Mouse (Mus musculus) limb, embryonic 12.5 days (tissue): ENCODE data around the gene Zfp329. TPM values are rescaled to one million over a fixed set of nuclear protein-coding genes. Genes with fewer than 3 reads are reported as not detected.

Source experiments
- ATAC-seq: fragments of 200-750 bp; cut with Nextera tagmentation; 2 replicates; pipeline ENCODE4 v1.8.0; 2017; ENCODE audit warnings: low read depth, moderate TSS enrichment; ENCODE audit not compliant: insufficient number of reproducible peaks, insufficient read depth, low FRiP score, low TSS enrichment
- H3K27ac ChIP-seq: fragments of 300-500 bp; sonication (generic); 2 replicates; pipeline ENCODE4 v1.5.1; 2016; ENCODE audit warnings: mild to moderate bottlenecking, moderate library complexity
- H3K27me3 ChIP-seq: fragments of 300-500 bp; sonication (generic); 2 replicates; pipeline ENCODE4 v1.6.1; 2016; ENCODE audit warnings: mild to moderate bottlenecking, moderate library complexity
- H3K36me3 ChIP-seq: fragments of 300-500 bp; sonication (generic); 2 replicates; pipeline ENCODE4 v1.6.1; 2016; ENCODE audit warnings: mild to moderate bottlenecking, moderate library complexity
- H3K4me1 ChIP-seq: fragments of 300-500 bp; sonication (generic); replicated peaks from 2 replicates; pipeline ENCODE4 v1.6.1; 2016
- H3K4me2 ChIP-seq: fragments of 300-500 bp; sonication (generic); 2 replicates; pipeline ENCODE4 v1.6.1; 2016; ENCODE audit warnings: mild to moderate bottlenecking, moderate library complexity
- H3K4me3 ChIP-seq: fragments of 300-500 bp; sonication (generic); replicated peaks from 2 replicates; pipeline ENCODE4 v1.5.1; 2016; ENCODE audit warnings: mild to moderate bottlenecking
- H3K9ac ChIP-seq: fragments of 300-500 bp; sonication (generic); replicated peaks from 2 replicates; pipeline ENCODE4 v1.6.1; 2016; ENCODE audit warnings: mild to moderate bottlenecking, moderate library complexity
- H3K9me3 ChIP-seq: fragments of 300-500 bp; sonication (generic); 2 replicates; pipeline ENCODE4 v1.6.1; 2016; ENCODE audit warnings: mild to moderate bottlenecking, moderate library complexity
- WGBS: fragments of 180-500 bp; shearing (Covaris S2); methylation state at CpG from one replicate; pipeline ENCODE4 v1.1.7; 2016; 5-methylcytosine and 5-hydroxymethylcytosine counted together
- polyA plus RNA-seq: library from polyadenylated mRNA; unstranded; fragments of >200 nt; fragmentation: Nextera tagmentation; extraction: Ambion mirVana; gene quantifications from 2 replicates; pipeline ENCODE4 v1.2.1, GENCODE M21; 2016

Gene Zfp329
- polyA plus RNA-seq, 1 experiment from 2014 or later, result 19.7 TPM

DNA sequence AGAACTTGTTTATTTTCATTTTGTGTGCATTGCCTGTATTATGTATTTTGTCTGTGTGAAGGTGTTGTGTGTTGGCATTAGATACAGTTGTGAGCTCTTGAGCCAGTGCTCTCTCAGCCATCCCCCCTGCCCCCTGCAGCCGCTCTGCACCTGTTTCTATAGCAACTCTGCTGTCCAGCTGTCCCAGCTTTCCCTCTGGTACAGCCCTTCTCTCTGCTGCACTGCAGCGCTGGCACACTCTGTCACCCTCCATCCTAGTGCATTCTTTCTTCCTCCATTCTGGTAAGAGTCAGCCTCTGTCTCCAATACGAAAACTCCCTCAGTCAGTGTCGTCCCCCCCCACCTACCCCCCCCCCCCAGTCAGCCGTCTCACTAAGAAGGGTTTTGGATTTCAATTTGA is 30.6 kb downstream of the Zfp329 start:
- Histone ChIP-seq H3K27ac (no peak overlapping the region), H3K4me1 (no peaks in the 10 kb centered on the region), H3K4me3 (no peak overlapping the region), H3K36me3 (no peaks in the 10 kb centered on the region), H3K27me3 (no peaks in the 10 kb centered on the region), H3K9ac (no peak overlapping the region), H3K9me3 (no peaks in the 10 kb centered on the region), H3K4me2 (no peak overlapping the region)
- ATAC-seq, result no peak
- 34% methylated on average over 5 of the region's 5 CpGs for whole genome bisulfite sequencing

DNA sequence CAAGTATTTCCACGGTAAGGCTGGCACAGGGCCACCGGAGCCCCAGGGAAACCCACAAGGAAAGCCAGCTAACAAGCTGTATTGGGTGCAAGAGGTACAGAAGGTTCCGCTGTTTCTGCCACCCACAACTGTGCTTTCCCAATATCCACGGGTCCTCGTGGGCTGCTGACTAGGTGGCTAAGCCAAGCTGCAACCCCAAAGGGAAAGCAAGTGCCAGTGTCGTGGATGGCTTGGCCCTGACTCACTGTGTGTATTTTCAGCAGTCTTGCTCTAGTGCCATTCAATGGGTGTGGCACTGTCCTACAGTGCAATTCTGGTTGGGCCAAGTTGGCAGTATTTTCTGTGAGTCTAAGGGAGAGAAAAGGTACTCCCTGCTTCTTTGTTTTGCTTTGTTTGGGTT is 31.3 kb downstream of the Zfp329 start:
- Histone ChIP-seq H3K9ac (no peak overlapping the region), H3K27ac (no peak overlapping the region), H3K4me2 (no peak overlapping the region), H3K9me3 (no peaks in the 10 kb centered on the region), H3K27me3 (no peaks in the 10 kb centered on the region), H3K4me3 (no peak overlapping the region), H3K4me1 (no peaks in the 10 kb centered on the region), H3K36me3 (no peaks in the 10 kb centered on the region)
- WGBS, result 75% methylated on average over 6 of the region's 6 CpGs
- ATAC-seq, result no peak

DNA sequence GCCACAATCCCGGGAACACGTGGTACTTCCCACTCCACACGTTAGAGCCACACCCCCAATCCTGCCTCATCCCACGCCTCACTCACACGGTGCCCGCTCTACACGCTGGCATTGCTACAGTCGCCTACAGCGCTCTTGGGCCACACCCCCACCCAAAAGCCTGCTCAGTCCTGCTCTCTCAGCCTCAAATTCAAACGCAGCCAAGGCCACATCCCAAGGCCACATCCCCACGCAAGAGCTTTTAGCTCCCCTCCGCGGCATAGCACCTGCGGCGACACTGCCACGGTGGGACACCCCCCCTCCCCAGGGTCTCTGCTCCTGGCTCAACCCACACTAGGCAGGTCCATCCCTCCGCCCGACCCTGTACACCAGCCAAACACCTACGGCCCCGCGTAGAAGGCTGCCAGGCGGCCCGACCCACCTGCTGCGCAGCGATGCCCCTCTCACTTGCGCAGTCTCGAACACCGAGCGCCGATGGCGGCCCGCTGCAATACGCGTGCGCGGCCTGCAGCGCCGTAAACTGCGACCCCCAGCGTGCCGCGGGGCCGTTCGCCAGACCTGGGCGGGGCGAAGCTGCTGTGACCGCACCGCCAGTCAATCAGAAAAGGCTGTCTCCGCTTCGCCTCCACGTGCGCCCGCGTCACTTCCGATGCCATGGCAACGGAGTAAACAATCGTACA is 38.4 kb downstream of the Zfp329 start:
- WGBS, result under 1% methylated on average over 57 of the region's 57 CpGs
- Histone ChIP-seq H3K27me3 (no peaks in the 10 kb centered on the region), H3K9me3 (no peaks in the 10 kb centered on the region), H3K27ac (0 out of 2 replicates have a peak overlapping the region, but pooled peaks have one; percentile 4), H3K4me2 (peak overlapping the region; percentile 91), H3K4me3 (peak overlapping the region; percentile 70), H3K36me3 (peaks cover 2% of the 10 kb centered on the region), H3K4me1 (peaks cover 10% of the 10 kb centered on the region), H3K9ac (peak overlapping the region; percentile 75)
- peak; percentile 86 for ATAC-seq

DNA sequence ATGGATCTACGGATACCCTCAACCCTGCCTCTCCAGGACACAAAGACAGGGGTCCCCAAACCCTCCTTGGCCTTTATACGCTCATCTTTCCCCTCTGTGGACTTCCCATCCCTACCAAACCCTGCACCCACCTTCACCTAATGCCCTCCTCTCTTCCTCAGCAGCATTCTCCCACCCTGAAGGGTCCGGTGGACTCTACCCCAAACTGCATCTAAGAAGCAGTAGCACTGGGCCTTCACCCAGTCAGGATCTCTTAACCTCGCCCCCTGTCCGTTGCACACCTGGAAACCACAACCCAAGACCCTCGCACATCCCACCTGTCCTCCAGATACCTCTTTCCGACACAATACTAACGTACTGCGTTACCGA is 38.9 kb downstream of the Zfp329 start:
- peak overlapping the region; percentile 91 for H3K4me2 ChIP-seq
- H3K27ac ChIP-seq, result no peak overlapping the region
- H3K9ac ChIP-seq, result peak overlapping the region; percentile 75
- no peaks in the 10 kb centered on the region for H3K27me3 ChIP-seq
- peaks cover 10% of the 10 kb centered on the region for H3K4me1 ChIP-seq
- H3K9me3 ChIP-seq, result no peaks in the 10 kb centered on the region
- peak overlapping the region; percentile 70 for H3K4me3 ChIP-seq
- peaks cover 7% of the 10 kb centered on the region for H3K36me3 ChIP-seq
- WGBS, result 22% methylated on average over 10 of the region's 10 CpGs
- ATAC-seq, result peak; percentile 43

DNA sequence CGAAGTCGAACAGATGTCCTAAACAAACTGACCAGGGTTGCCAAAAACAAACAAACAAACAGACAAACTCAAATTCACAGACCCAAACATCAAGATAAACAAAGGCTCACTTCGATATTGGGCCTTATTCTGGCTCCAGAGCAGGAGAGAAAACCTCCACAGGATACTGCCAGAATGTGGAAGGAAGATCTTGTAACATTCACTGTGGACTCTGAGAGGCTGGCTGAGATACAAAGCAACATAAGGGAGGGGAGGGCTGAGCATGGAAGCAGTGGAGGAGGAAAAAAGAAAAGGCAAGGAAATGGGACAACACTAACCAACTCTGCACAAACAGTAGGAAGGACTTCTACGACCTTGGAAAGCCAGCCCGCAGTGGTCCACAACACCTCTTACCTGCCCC is 39.5 kb downstream of the Zfp329 start:
- Histone ChIP-seq H3K27me3 (no peaks in the 10 kb centered on the region), H3K9ac (peak overlapping the region; percentile 75; the same call in 1 of the 2 replicates), H3K4me1 (peaks cover 10% of the 10 kb centered on the region), H3K4me3 (no peak overlapping the region; the same call in 1 of the 2 replicates), H3K36me3 (peaks cover 13% of the 10 kb centered on the region), H3K27ac (no peak overlapping the region), H3K9me3 (no peaks in the 10 kb centered on the region), H3K4me2 (peak overlapping the region; percentile 91)
- ATAC-seq, result no peak
- WGBS, result 93% methylated on average over 5 of the region's 5 CpGs

DNA sequence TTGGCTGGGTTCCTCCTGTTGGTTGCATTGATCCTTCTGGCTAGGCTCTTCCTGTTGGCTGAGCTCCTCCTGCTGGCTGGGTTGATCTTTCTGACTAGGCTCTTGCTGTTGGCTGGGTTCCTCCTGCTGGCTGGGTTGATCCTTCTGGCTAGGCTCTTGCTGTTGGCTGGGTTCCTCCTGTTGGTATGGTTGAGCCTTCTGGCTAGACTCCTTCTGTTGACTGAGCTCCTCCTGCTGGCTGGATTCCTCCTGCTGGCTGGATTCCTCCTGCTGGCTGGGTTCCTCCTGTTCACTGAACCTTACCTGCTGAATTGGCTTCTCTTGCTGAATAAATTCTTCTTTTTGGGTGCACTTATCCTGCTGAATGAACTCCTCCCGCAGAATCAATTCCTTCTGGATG is 44.1 kb downstream of the Zfp329 start:
- Histone ChIP-seq H3K9ac (no peak overlapping the region), H3K4me1 (peaks cover 4% of the 10 kb centered on the region), H3K36me3 (peaks cover 57% of the 10 kb centered on the region), H3K4me3 (no peak overlapping the region), H3K27me3 (no peaks in the 10 kb centered on the region), H3K4me2 (no peak overlapping the region), H3K27ac (no peak overlapping the region), H3K9me3 (no peaks in the 10 kb centered on the region)
- no peak for ATAC-seq
- WGBS, result 96% methylated on average over 1 of the region's 1 CpGs

DNA sequence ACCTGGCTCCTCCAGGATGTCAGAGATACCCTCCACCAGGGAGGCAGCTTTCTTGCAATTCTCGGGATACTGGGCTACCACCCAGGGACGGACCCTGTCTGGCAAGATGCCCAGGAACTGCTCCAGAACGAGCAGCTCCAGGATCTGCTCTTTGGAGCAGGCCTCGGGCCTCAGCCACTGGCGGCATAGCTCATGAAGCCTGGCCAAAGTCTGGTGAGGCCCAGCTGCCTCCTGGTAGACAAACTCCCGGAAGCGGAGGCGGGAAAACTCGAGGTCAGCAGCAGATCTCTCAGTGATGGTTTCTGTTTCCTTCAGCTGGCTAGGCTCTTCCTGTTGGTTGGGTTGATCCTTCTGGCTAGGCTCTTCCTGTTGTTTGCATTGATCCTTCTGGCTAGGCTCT is 44.5 kb downstream of the Zfp329 start:
- Histone ChIP-seq H3K27ac (no peak overlapping the region), H3K4me1 (no peaks in the 10 kb centered on the region), H3K9me3 (no peaks in the 10 kb centered on the region), H3K36me3 (peaks cover 62% of the 10 kb centered on the region), H3K27me3 (no peaks in the 10 kb centered on the region), H3K4me2 (no peak overlapping the region), H3K4me3 (no peak overlapping the region), H3K9ac (no peak overlapping the region)
- WGBS, result 88% methylated on average over 9 of the region's 9 CpGs
- no peak for ATAC-seq

Other genes starting within 250 kb of the Zfp329 start
- not detected in 2 replicates for gene Vmn2r53, start 210.1 kb downstream of the Zfp329 start, polyA plus RNA-seq
- not detected in 2 replicates for gene Vmn2r54, start 178.5 kb downstream of the Zfp329 start, polyA plus RNA-seq
- not detected in 2 replicates for gene Vmn2r55, start 133.9 kb downstream of the Zfp329 start, polyA plus RNA-seq
- gene Vmn2r56, start 83.9 kb downstream of the Zfp329 start, polyA plus RNA-seq, result not detected in 2 replicates
- 17.4 and 17.8 TPM in 2 replicates for gene Zscan18, start 15.2 kb downstream of the Zfp329 start, polyA plus RNA-seq
- 34.9 and 37.4 TPM in 2 replicates for gene Zfp110, start 15.9 kb upstream of the Zfp329 start, polyA plus RNA-seq
- 7.1 and 8.0 TPM in 2 replicates for gene Zfp128, start 62.3 kb upstream of the Zfp329 start, polyA plus RNA-seq
- 15.6 and 16.4 TPM in 2 replicates for gene Zscan22, start 79.0 kb upstream of the Zfp329 start, polyA plus RNA-seq
- gene Rps5, start 103.4 kb upstream of the Zfp329 start, polyA plus RNA-seq, result 884 and 916 TPM in 2 replicates
- 0.70 and 0.83 TPM in 2 replicates for gene Rnf225, start 108.6 kb upstream of the Zfp329 start, polyA plus RNA-seq
- 10.9 and 13.3 TPM in 2 replicates for gene Zfp324, start 147.0 kb upstream of the Zfp329 start, polyA plus RNA-seq
- 11.4 and 13.5 TPM in 2 replicates for gene Zfp446, start 159.0 kb upstream of the Zfp329 start, polyA plus RNA-seq
- 0.12 TPM in 1 of 2 replicates, not detected in the other for gene Slc27a5, start 179.3 kb upstream of the Zfp329 start, polyA plus RNA-seq
- 496 and 531 TPM in 2 replicates for gene Trim28, start 180.3 kb upstream of the Zfp329 start, polyA plus RNA-seq
- 28.7 and 29.9 TPM in 2 replicates for gene Zbtb45, start 191.2 kb upstream of the Zfp329 start, polyA plus RNA-seq
- gene Chmp2a, start 215.9 kb upstream of the Zfp329 start, polyA plus RNA-seq, result 102 and 104 TPM in 2 replicates
- gene Ube2m, start 219.4 kb upstream of the Zfp329 start, polyA plus RNA-seq, result 160 and 165 TPM in 2 replicates
- 3.8 and 3.9 TPM in 2 replicates for gene Mzf1, start 235.9 kb upstream of the Zfp329 start, polyA plus RNA-seq